Mouse (Mus musculus) bone marrow, adult 2 months (tissue): Measurements from ENCODE around the gene Cpne5.

Experiments used
- CTCF ChIP-seq: fragments of 200-500 bp; IDR thresholded peaks from 2 replicates; pipeline ENCODE4 v1.5.1; 2011; ENCODE audit warnings: low read length, control low read depth; ENCODE audit not compliant: control insufficient read depth, insufficient read depth
- POLR2A ChIP-seq: fragments of 200-500 bp; IDR thresholded peaks from 2 replicates; pipeline ENCODE4 v1.6.1; 2011; ENCODE audit warnings: low read depth, mild to moderate bottlenecking, control low read depth, low read length, borderline replicate concordance; ENCODE audit not compliant: control insufficient read depth

DNA sequence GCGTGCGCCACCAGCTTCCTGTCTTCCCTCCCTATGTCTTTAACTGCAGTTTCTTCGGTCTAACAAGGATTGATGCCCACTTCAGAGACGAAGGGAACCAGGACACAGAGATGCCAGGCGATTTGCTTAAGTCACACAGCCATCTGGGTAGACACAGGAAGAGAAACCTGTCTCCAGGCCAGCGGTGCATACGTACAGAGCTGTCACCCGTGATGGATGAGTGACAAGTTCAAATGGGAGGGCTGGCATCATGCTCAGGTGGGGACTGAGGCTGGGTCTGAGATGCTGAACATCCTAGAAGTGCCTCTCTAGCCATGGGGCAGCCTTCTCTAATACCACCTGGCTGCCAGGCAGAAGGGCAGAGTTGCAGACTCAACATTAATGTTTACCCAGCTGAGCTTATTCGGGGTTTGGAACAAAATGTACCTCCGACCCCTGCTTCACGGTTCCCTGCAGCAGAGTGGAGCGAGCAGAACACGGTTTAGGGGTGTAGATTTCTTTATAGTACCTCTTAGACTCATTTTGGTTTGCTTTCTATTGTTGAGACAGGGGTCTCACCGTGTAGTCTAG, 67.5 kb downstream of the Cpne5 start:
- TF ChIP-seq CTCF (no peak), POLR2A (no peak)
